Mouse (Mus musculus): ENCODE results near the gene Lrpprc. TPM values are rescaled to one million over a fixed set of nuclear protein-coding genes. Genes with fewer than 3 reads are reported as not detected.
A peak's percentile ranks its signal among the peaks of the same experiment; 100 is the strongest.

The Lrpprc gene
- total RNA-seq, 1 experiment from 2014 or later: 68.4 TPM

DNA sequence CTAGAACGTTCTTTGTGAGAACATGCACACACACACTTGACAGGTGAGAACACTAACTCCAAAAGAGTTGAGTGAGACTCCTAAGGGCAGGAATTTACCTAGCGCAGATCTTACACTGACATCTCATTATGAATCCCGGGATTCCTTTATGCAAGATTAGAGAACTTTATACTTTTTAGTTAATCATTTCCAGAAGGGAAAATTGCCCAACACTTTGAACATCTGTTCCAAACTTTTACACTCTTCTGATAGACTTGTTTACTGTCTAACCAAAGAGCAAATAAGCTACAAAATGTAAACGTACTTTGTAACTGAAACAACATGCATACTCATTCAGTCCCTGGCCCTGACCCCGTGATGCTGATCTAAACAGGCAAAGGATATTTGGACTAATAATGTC is 101.3 kb downstream of the Lrpprc start:
- ATAC-seq (replicated peaks in 1 of 2; ENCODE audit: insufficient read depth in 1 of 2, low FRiP score in 2 of 2, low TSS enrichment in 1 of 2, low read depth in 1 of 2, poor library complexity in 2 of 2, severe bottlenecking in 2 of 2): no peak

DNA sequence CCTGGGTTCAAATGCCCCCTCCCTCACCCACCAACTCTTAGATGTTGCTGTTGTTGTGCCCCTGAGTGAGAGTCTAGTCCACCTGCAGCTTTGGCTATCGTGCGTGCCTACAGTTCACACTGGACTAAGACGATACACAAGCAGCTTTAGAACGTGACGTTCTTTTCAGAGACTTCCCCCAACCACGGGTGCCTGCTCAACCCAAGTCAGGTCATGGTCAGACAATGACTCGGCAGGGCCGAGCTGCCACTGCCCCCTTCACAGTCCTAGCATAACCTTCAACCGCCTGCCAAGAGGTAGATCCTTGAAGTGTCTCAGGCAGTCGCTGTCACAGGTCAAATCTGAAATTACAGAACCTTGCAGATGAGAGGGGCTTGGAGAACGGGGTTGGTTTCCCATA is 101.8 kb downstream of the Lrpprc start:
- ATAC-seq (replicated peaks in 1 of 2; ENCODE audit: insufficient read depth in 1 of 2, low FRiP score in 2 of 2, low TSS enrichment in 1 of 2, low read depth in 1 of 2, poor library complexity in 2 of 2, severe bottlenecking in 2 of 2): no peak

DNA sequence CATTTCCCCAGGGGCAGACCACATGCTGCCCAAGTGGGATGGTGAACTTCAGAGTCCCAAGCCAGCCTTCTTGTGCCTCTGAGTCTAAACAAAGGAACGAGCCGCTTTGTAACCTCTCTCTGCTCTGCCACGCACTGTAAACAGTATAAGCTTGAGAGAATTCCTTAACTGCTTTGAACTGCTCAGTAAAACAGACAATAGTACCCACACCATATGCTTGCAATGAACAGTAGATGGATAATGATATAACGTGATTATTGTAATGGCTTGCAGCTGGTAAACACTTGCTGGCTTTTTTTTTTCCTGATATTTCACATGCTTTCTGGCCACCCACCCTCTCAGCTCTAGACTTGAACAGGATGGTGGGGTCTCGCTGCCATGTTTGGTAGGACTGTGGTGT is 102.6 kb downstream of the Lrpprc start:
- no peak for ATAC-seq (replicated peaks in 1 of 2; ENCODE audit: insufficient read depth in 1 of 2, low FRiP score in 2 of 2, low TSS enrichment in 1 of 2, low read depth in 1 of 2, poor library complexity in 2 of 2, severe bottlenecking in 2 of 2)

DNA sequence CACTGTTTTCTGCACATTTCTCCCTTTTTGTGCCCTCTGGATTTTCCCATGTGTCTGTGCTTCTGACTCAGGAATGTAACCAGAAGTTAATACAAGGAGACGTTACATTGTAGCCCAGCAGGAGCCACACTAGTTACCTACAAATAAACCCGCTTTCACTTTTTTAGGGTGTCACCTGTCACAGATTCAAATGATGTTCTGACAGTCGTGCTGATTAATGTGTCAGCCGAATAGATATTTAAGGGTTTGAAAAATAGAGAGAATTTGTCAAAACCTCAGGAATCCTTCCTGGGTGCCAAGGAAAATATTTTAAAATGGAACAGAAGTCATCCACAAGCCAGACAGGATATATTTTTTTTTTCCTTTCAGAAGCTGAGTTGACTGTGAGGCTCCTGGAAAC is 105.3 kb downstream of the Lrpprc start:
- ATAC-seq (replicated peaks in 1 of 2; ENCODE audit: insufficient read depth in 1 of 2, low FRiP score in 2 of 2, low TSS enrichment in 1 of 2, low read depth in 1 of 2, poor library complexity in 2 of 2, severe bottlenecking in 2 of 2): no peak

DNA sequence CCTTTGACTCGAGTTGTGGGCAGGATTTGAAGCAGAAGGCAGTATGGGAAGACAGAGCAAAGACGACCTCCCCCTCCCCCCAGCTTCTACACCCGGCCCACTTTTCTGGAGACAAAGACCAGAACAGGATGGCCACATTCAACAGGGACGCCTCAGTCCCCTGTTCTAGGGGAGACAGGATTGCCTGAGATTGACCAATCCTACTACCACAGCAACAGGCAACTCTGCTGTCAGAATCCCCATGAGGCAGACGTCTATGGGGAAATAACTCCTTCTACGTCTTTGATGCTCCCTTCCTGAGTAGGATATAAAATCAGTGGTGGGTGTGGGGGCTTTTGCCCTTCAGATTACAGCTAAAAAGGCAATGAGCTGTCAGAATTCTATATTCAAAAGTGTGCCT is 106.3 kb downstream of the Lrpprc start:
- no peak for ATAC-seq (replicated peaks in 1 of 2; ENCODE audit: insufficient read depth in 1 of 2, low FRiP score in 2 of 2, low TSS enrichment in 1 of 2, low read depth in 1 of 2, poor library complexity in 2 of 2, severe bottlenecking in 2 of 2)

DNA sequence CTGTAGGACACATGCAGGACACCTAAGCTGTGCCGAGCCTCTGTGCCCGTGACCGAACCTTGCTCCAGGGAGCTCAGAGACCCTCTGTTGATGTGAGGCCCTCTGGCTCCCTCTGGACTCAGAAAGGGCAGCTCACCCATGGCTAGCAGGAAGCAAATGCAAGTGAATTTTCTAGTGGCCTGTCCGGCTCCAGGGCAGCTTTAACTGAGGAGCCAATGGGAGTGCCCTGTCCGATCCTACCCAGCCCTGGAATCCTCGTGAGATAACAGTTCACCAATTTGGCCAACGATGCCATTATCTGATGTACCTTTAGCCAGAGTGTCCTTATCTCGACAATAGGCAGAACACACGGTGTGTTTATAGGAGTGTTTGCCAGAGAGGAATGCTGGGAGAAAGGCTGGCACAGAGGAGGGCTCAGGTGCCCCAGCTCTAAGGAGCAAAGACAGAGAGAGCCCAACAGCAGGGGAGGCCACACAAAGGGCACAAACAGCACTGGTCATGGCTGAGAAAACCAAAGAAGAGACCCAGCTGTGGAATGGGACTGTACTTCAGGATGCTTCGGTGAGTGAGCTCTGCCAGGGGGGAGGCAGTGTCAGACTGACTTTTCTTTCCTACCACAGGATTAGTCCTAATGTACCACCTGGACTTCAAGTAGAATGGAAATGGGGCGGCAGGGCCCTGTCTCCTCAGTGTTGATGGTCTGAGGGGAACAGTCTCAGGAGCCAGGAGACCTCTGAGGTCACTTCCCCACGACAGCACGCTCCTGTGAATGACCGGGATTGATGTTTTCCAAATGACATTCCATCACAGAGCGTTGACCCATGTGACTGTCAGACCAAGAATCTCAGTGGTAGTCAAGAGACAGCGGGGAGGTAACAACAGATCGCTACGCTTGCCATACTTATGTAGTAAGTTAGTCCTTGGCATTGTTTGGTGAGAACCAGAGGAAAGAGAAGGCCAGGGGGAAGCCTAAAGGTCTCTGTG is 107.6 kb downstream of the Lrpprc start, which contains the start of gene Abcg5:
Gene Abcg5 (minus strand): TSS at position 278 of the 984 bp plus-strand sequence.
- ATAC-seq (replicated peaks in 1 of 2; ENCODE audit: insufficient read depth in 1 of 2, low FRiP score in 2 of 2, low TSS enrichment in 1 of 2, low read depth in 1 of 2, poor library complexity in 2 of 2, severe bottlenecking in 2 of 2): no peak

DNA sequence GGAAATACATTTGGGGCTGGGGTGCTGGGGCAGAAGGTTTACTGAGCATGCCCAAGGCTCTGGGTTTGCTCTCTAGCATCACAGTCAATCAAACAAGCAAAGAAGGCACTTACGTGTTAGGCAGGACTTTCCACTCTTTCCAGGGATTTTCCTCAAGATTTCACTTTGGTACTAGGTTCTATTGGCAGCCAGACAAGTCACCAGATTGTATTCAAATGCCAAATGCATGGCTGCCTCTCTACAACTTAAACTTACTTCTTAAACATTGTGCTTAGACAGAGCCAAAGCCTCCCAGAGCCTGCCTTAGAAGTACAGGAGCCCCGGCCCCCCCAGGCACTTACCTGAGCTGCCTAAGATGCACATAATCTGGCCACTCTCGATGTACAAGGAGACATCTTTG is 108.9 kb downstream of the Lrpprc start:
- no peak for ATAC-seq (replicated peaks in 1 of 2; ENCODE audit: insufficient read depth in 1 of 2, low FRiP score in 2 of 2, low TSS enrichment in 1 of 2, low read depth in 1 of 2, poor library complexity in 2 of 2, severe bottlenecking in 2 of 2)

DNA sequence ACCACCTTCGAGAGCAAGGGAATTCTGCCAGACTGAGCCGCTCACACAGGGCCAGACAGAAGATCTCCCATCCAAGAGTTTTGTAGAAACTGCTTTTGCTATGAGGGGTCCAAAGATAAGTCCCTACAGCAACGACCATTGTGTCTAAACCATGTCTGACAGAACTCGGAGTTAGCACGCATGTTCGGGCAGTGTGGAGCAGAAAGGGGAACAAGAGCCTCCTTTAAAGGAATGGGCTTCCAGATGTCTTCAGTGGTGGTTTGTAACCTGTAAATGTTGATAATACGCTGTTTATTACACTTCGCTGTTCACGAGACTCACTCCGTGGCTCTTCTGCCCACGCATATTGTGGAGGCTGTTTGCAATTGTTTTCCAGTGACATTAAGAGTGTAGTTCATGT is 113.0 kb downstream of the Lrpprc start:
- peak in 1 of 2 experiments; percentile 20; a peak in 1 of 4 replicates for ATAC-seq (replicated peaks in 1 of 2; ENCODE audit: insufficient read depth in 1 of 2, low FRiP score in 2 of 2, low TSS enrichment in 1 of 2, low read depth in 1 of 2, poor library complexity in 2 of 2, severe bottlenecking in 2 of 2)

DNA sequence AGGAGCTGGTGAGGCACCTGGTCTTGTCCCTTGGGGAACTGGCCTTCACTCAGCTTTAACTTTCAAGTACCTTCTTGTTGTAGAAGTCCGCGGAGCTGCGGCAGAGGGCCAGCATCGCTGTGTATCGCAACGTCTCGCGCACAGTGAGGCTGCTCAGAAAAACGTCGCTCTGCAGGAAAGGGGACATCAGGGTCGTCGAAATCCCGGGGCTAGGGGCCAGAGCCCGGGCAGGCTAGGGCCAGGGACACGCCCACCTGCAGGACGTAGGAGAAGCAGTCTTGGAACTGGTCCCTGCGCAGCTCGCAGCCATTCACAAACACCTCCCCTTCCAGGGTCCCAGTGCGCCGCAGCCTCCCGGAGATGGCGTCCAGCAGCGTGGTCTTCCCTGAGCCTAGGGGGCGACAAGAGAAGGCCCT is 114.6 kb downstream of the Lrpprc start, which contains the start of gene Abcg8:
Gene Abcg8 (plus strand): TSS at position 352 of the 416 bp plus-strand sequence.
- peak in 1 of 2 experiments; percentile 26; a peak in 1 of 4 replicates for ATAC-seq (replicated peaks in 1 of 2; ENCODE audit: insufficient read depth in 1 of 2, low FRiP score in 2 of 2, low TSS enrichment in 1 of 2, low read depth in 1 of 2, poor library complexity in 2 of 2, severe bottlenecking in 2 of 2)

DNA sequence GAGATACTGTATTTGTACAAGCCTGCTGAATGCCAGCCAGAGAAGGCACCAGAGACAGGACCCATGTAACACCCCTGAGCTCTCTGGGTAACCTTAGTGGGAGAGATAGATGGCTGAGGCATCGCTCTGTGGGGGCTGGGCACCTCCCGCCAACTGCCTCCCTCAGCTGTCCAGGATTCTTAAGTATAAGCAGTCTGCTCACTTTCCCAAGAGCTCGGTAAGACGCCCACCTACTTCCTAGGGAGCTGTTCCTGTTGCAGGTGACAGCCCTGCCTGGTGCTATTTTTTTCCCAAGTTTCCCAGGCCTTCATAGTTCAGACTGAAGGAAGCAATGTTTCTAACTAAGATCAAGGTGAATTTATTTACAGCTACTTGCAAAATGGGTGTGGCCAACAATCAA is 115.4 kb downstream of the Lrpprc start:
- no peak for ATAC-seq (replicated peaks in 1 of 2; ENCODE audit: insufficient read depth in 1 of 2, low FRiP score in 2 of 2, low TSS enrichment in 1 of 2, low read depth in 1 of 2, poor library complexity in 2 of 2, severe bottlenecking in 2 of 2)

DNA sequence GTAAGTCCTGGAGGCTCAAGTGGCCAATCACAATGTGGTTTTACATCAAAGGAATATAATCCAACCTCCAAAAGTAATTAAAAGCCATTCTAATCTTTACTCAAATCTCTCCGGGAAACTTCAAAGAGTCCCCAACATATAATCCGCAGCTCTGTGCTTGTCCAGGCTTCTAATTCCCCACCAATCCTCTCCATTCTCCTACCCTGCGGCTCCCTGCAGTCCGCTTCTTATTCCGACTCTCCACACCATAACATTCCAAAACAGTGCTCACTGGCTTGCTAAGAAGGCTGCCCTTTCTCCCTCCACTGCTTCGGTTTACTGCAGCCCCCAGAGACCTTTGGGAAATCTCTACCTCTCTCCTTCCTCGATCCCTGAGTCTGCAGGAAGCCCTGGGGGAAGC is 116.5 kb downstream of the Lrpprc start:
- ATAC-seq (replicated peaks in 1 of 2; ENCODE audit: insufficient read depth in 1 of 2, low FRiP score in 2 of 2, low TSS enrichment in 1 of 2, low read depth in 1 of 2, poor library complexity in 2 of 2, severe bottlenecking in 2 of 2): no peak

DNA sequence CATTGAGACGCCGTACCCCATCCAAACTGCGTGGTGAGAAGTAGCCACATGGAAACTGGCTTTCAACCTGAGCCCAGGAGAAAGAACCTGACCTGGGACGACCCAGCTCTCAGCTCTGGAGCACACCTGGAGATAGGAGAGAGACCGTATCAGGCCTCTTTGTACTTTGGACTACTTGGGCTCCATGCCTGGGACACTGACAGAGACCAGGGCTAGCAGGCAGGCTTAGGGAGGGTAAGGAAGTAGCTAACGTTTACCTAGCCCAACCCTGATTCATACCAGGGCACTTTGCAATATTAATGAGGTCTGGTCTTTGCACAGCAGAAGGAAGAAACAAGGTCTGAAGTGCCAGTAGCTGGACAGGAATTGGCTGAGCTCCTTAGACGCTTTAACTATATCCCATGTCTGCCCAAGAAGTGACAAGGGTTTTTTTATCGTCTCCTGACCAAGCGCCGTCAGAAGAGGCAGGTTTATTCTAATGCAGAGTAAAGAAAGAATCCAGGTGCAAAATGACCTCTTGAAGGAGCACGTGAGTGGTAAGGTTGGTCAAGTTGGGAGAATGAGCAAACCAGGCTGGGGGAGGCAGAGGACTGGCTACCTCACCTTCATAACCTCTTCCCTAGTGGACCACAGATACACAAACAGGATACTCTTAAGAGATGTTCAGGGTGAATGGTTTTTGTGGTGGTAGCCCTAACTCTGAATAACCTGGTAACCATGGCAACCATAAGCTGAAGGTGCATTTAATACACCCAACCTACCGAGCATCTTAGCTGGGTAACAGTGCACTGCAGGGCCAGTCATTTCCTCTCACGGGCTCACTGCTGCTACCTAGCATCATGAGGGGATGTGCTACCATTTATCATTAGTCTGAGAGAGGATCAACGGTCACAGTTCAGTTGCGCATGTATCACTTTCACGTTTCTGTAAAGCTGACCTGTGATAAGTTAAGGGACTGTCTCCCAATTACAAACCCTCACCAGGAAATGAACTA is 117.9 kb downstream of the Lrpprc start:
- no peak for ATAC-seq (replicated peaks in 1 of 2; ENCODE audit: insufficient read depth in 1 of 2, low FRiP score in 2 of 2, low TSS enrichment in 1 of 2, low read depth in 1 of 2, poor library complexity in 2 of 2, severe bottlenecking in 2 of 2)

DNA sequence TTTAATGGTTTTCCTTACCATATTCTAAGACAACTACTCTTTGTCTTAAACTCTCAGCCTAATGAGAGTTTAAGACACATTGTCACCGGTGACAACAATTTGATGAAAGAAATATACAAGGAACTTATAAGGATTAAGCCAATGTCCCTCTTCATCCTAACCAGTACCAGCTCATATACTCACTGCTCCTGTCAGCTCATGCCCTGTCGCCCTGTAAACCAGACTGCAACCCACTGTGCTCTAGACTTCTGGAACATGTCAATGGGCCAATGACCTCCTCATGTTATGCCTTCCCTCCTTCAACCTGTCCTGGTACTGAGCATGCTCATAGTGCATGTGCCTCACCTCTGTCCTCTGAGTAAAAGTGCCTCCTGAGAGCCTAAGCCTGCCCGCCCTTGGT is 122.7 kb downstream of the Lrpprc start:
- no peak for ATAC-seq (replicated peaks in 1 of 2; ENCODE audit: insufficient read depth in 1 of 2, low FRiP score in 2 of 2, low TSS enrichment in 1 of 2, low read depth in 1 of 2, poor library complexity in 2 of 2, severe bottlenecking in 2 of 2)

DNA sequence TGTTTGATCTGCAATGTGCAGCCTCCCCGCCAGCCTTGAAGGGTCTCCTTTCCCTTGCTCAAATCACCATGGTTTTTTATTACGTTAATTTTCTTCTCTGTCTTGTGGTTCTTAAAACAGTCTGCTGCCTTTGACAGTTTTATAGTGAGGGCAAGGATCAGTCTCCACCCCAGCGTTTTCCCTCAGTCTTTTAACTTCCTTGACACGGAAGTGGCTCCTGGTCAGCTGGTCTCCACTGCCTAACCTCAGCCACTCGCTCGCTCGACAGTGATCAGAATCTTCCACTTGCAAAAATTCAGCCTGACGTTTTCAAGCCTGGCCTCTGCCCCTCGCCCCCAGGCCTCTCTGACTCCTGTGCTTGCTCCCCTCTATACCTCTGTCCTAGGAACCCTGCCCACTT is 124.9 kb downstream of the Lrpprc start:
- 0 out of 4 replicates have a peak, but pooled peaks of 1 of the 2 experiments have one; percentile 38 for ATAC-seq (replicated peaks in 1 of 2; ENCODE audit: insufficient read depth in 1 of 2, low FRiP score in 2 of 2, low TSS enrichment in 1 of 2, low read depth in 1 of 2, poor library complexity in 2 of 2, severe bottlenecking in 2 of 2)

DNA sequence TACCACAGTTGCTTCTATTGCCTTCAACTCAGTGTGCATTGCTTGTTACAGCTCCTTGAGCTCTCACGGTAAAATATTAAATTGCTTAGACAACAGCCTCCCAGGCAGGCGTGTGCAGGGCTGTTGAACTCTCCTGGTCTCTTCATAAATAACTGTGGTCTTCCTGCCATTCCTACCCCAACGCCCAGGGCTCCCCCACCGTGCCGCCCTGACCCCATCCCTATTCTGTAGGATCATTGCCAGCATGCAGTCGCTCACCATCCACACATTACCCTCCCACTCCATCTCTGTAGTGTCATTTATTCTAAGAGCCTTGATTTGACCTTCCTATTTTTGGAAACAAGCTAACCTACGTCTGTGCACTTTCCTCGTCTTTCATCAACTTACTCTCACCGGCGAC is 125.5 kb downstream of the Lrpprc start:
- ATAC-seq (replicated peaks in 1 of 2; ENCODE audit: insufficient read depth in 1 of 2, low FRiP score in 2 of 2, low TSS enrichment in 1 of 2, low read depth in 1 of 2, poor library complexity in 2 of 2, severe bottlenecking in 2 of 2): no peak

DNA sequence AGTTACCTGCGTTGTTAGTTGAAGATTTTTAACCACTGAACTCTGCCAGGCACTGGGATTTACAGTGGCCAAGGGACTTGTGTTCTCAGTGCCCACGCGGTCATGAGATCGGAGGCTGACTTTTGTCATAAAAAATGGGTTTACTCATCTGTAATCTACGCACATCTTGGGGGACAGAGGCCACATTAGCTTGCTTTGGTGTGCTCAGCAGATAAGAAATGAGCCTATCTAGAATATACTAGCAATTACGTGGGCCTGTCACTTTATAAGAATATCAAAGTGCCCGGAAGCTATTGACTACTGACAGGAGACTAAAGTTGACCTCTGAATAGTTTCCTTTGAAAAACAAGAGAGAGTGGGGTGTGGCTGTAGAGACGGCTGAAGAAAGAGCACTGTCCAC is 131.6 kb downstream of the Lrpprc start:
- ATAC-seq (replicated peaks in 1 of 2; ENCODE audit: insufficient read depth in 1 of 2, low FRiP score in 2 of 2, low TSS enrichment in 1 of 2, low read depth in 1 of 2, poor library complexity in 2 of 2, severe bottlenecking in 2 of 2): no peak

DNA sequence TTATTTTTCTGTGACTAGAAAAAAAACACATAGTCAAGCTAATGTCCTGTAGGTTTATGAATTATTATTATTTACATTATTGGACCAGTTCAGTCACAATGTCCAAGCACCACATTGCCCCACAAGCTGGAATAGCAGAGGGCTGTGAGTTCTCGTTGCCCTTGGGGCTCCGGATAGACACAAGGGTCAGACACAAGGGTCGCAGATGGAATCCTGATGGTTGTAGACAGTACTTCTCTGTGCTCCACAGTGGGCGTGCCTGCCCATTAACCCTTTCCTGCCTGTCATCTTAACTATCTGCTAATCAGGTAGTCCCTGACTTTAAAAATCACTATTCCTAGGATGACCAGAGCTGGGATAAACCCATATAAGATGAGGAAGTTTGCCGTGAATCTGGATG is 132.4 kb downstream of the Lrpprc start:
- ATAC-seq (replicated peaks in 1 of 2; ENCODE audit: insufficient read depth in 1 of 2, low FRiP score in 2 of 2, low TSS enrichment in 1 of 2, low read depth in 1 of 2, poor library complexity in 2 of 2, severe bottlenecking in 2 of 2): no peak

DNA sequence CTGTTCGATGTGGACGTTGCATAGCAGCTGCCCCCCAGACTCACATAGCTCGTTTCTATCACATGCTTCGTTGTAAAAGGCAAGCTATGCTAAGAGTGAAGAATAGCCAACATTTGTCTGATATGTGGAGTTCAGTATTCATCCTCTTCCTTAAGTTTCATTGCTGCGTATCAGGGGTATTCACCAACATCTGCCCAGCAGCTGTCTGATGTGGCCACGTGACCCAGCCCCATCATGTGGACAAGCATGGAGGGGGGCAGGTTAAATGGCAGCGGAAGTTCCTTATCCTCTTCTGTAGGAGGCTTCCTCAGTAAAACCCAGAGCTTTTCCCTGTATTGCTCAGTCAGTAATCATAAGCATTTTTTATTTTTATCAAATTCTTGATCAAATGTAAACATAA is 132.8 kb downstream of the Lrpprc start:
- ATAC-seq (replicated peaks in 1 of 2; ENCODE audit: insufficient read depth in 1 of 2, low FRiP score in 2 of 2, low TSS enrichment in 1 of 2, low read depth in 1 of 2, poor library complexity in 2 of 2, severe bottlenecking in 2 of 2): no peak
